Mouse (Mus musculus) G1E (cell line): ENCODE measurements around the gene Afg3l1.

Experiments used
- CTCF ChIP-seq: IDR thresholded peaks from 2 replicates; pipeline ENCODE4 v1.5.1; 2012; ENCODE audit warnings: low read depth, low read length, inconsistent platforms, mixed read lengths
- GATA1 ChIP-seq: IDR thresholded peaks from 2 replicates; pipeline ENCODE4 v1.6.1; 2012; ENCODE audit warnings: borderline replicate concordance, low read length, inconsistent platforms, mixed read lengths
- GATA2 ChIP-seq: IDR thresholded peaks from 2 replicates; pipeline ENCODE4 v1.6.1; 2012; ENCODE audit warnings: low read depth, low read length, inconsistent platforms, borderline replicate concordance
- POLR2AphosphoS5 ChIP-seq: IDR thresholded peaks from 2 replicates; pipeline ENCODE4 v1.6.1; 2012; ENCODE audit warnings: low read depth, low read length, inconsistent platforms; ENCODE audit not compliant: insufficient replicate concordance
- TAL1 ChIP-seq: conservative IDR thresholded peaks from 2 replicates; pipeline ENCODE4 v1.6.1; 2012; ENCODE audit warnings: low read depth, low read length, inconsistent platforms, mixed read lengths

GRCm38 (mm10) chr8:123446799-123447198 is 30.9 kb upstream of the Afg3l1 start:
- no peak for TF ChIP-seq CTCF
- no peak for TF ChIP-seq GATA1
- no peak for TF ChIP-seq TAL1
- no peak for TF ChIP-seq POLR2AphosphoS5
- no peak for TF ChIP-seq GATA2
